Mouse (Mus musculus) T-helper 17 cell (primary cell): Measurements from ENCODE around the gene Slc38a11.

Experiments used
- in situ Hi-C, 2 experiments: fragments of 300-600 bp; cut with MboI, MseI; formaldehyde crosslinking; loops; 1 replicate in 1 of 2; 2 replicates in 1 of 2; pipeline ENCODE4 v1.15.1; 2025; ENCODE audit warnings: high pct_unique_total_duplicates in 2 of 2

Slc38a11 gene

DNA sequence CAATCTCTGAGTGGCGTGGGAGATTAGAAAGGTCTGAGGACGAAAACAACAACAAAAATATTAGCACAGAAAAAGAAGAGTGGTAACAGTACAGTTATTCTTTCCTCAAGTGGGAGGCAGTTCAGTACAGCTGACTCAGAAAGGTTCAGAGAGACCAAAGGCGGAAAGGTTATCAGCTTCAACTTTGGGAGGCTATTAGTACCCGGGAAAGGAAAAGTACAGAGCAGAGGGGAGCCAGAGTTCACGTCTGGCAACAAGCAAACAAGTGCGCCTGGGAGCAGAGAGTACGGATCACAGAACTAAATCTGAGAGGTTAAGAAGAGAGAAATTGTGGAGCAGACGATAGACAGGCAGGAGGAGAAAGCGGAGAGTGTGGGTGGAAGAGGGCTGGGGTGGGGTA is 29.7 kb downstream of the Slc38a11 start:
- in situ Hi-C loops: loop anchor here (5.0 to 10.0 kb wide), 3 partner anchors 187 to 379 kb away; no protein-coding TSS in a partner anchor

DNA sequence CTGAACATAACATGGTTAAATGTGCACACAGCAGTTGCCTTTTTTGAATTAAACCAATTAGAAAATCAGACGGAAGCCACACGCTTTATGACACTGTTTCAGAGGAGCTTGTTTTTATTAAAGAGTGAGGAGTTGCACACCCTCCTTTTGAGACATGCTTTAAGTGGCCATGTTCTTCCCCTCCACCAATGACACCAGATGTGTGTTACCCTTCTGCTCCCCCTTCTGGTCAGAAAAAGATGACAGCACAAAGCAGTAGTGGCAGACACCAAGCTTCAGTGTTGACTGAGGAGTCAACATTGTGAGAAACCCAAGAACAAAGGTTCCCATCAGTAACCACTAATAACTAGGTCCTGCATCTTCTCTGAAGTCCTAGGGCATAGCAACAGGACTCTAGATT is 32.5 kb downstream of the Slc38a11 start:
- in situ Hi-C loops: loop anchor here (5.0 to 10.0 kb wide), 3 partner anchors 184 to 377 kb away; no protein-coding TSS in a partner anchor

DNA sequence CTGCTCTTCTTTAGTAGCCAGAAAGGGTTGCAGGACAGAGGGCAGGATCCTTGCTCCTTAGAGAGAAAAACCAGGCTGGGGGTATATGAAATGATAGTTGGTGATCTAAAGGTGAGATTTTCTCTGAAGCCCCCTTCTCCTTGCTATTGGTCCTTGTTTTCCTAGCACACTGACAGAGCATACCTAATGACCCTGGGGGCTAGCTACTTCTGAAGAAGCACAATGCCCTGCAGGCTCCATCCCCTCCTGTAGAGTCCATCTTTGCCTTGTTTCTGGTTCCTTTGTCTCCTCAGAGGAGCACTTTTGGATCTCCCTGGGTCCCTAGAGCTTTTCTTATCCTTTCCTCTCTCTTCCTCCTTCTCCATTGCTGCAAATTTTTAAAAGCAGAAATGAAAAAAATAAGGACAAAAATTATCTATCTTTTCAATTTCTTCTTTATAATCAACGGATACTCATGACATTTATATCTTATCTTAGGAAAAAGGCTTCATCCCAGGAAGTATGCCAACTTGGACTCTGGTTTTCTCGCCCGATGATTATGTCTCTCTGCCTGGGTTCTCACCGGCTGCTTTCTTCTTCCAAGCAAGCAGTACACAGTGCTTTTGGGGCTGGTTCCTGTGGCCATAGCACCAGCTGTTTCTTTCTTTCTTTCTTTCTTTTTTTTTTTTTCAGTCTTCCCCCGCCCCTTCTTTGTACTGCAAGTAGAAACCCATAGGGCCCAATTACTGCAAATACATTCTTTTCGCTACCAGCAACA is 41.7 kb downstream of the Slc38a11 start:
- in situ Hi-C loops: no loop called here

DNA sequence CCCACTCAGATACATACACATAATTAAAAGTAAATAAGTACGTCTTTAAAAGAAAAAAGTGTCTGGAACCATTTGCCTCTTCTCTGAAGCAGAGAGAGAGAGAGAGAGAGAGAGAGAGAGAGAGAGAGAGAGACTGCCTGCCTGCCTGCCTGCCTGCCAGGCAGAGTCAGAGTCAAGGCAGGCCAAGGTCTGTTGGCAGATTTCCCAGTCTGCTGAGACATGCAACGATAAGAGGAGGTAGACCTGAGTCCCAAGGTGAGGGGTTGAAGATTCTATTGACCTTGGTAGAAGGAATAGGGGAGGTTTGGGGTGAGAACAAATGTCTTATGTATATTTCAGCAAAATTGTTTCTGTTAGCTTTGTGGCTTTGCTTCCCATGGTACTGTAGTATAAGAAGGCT is 42.9 kb downstream of the Slc38a11 start:
- in situ Hi-C loops: no loop called here

DNA sequence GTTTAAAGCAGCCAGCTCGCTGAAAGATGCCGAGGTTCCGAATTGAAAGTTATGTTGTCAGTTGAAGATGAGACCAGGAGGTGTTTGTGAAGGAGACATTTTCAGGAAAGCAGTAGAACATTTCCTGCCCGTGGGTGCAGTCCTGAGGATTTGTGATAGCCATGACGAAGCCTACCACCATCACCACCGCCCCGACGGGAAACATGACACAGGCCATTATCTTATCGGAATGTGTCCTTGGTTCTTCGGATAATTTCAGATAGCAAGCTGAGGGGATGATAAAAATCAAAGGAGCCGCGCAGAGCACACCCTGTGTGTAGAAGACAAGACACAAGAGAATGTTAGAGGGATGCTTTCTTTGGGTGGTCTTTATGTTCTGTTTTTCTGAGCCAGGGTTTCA is 47.1 kb downstream of the Slc38a11 start:
- in situ Hi-C loops: no loop called here

DNA sequence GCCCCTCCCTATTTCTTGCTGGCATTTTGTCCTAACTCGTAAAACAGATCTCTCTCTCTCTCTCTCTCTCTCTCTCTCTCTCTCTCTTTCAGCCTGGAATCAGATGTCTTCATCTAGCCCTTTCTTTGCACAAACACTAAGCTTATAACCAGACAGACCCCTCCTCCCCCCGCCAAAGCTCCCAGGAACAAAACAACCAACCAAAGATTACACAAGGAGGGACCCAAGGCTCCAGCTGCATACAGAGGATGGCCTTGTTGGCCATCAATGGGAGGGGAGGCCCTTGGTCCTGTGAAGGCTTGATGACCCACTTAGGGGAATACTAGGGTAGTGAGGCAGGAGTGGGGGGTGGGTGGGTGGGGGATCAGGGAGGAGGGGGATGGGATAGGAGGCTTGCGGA is 52.6 kb downstream of the Slc38a11 start:
- in situ Hi-C loops: no loop called here

DNA sequence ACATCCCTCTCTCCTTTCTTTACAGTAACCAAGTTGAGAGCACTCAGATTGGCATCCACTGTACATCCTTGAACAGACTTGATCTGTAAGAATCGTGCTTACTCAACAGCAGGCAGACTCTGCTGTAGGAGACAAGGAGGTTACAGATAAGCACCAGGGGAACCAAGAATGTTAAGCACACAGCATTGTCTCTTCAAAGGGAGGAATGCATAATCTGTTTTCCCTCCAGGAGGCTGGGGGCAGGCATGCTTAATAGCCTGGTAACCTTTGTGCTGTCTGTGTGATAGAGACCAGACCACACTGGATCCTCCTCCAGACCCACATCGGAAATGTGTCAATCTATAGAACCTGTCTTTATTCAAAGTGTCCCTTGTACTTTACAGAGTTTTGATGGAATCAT is 67.3 kb downstream of the Slc38a11 start:
- in situ Hi-C loops: no loop called here

DNA sequence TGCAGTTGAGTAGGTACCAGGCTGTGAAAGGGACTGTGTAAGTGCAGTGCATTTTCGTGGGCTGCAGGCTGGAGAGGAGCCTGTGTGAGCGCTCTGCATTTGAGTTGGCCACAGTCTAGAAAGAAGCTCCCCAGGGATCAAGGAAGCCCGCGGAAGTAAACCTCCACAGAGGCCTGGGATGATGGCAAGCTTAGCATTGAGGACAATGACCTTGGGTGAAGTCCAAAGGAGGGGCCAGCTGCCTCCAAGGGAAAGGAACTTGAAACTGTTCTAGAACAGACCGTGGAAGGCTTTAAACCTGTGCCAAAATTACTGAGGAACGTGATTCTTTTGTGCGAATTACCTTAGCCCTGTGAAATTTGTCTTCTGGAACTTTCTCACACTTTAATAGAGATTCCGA is 69.7 kb downstream of the Slc38a11 start:
- in situ Hi-C loops: no loop called here

DNA sequence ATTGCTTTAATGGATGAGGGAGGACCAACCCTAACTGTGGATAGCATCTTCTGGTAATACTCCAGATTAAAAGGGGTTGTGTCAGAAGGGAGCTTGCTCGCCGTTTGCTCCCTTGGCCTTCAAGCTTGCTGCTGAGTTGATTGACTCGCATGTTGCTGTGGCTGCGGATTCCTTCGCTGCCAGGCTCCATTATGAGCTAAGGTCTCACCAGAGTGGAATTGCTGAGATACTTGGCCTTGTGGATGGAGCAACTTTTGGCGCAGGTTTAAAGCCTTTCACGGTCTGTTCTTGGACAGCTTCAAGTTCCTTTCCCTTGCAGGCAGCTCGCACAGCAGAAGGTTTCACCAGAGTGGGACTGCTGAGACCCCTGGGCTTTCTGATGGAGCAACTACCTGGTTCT is 70.4 kb downstream of the Slc38a11 start:
- in situ Hi-C loops: no loop called here

DNA sequence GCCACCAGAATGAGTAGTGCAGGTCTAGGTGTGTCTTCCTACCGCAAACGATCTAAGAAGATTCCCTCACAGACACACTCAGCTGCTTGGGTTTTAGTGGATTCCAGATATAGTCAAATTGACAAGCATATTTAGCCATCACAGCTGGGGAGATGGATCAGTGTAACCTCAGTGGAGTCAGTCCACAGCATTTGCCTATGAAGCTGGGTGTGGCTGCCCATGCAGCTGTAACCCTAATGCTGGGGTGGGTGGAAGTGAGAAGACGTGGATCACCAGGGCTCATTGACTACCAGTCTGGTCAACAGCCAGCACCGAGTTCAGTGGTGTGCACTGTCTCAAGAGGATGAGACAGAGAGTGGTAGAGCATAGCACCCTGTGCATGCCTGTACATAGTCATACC is 74.1 kb downstream of the Slc38a11 start:
- in situ Hi-C loops: no loop called here

DNA sequence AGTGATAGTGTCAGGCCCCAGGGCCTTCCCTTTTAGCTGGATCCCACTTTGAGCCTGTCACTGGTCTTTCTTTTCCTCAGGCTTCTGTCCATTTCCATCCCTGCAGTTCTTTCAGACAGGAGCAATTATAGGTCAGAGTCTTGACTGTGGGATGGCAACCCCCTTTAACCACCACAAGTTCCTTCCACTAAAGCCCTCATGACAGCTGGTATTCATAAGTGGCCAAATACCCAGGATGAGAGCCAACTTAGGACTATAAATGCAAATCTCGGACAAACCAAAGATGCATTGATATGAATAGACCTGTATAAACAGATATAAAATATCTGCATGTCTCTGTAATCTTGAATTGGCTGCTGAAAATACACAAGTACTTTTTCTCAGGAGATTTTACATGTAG is 75.1 kb downstream of the Slc38a11 start:
- in situ Hi-C loops: no loop called here

DNA sequence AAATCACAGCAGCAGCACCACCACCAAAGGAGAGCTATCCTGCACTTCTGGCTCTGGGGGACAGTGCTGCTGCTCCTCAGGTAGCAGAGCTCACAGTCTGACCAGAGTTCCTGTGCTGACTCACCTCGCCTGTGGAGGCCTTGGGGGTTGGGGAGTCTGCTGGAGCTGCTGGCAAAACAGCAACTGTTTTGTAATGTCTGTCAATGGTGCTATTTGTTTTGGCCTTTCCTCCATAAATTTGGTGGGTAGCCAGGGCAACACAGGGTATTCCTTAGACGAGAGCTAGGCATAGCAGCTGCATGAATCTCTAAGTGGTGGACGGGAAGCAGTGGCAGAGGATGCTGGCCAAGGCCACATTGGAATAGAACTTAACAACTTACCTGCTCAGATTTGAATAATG is 78.5 kb downstream of the Slc38a11 start:
- in situ Hi-C loops: no loop called here

DNA sequence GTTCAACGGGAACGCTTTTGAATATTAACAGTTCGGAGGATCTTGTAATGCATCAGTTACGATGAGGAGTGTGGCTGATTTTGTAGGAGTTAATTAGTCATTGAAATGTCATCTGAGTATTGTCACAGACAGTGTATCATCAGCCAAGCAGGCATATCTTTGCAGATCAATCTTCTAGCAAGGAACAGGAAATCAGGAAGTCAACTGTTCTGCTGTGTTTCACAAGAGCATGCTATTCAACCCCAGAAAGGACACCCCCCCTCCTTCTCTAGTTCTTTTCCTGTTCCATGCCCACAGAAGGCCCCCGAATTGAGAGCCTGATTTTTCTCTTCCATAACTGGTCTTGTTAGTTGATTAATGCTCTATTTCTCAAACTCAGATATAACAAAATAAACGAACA is 80.9 kb downstream of the Slc38a11 start:
- in situ Hi-C loops: no loop called here

DNA sequence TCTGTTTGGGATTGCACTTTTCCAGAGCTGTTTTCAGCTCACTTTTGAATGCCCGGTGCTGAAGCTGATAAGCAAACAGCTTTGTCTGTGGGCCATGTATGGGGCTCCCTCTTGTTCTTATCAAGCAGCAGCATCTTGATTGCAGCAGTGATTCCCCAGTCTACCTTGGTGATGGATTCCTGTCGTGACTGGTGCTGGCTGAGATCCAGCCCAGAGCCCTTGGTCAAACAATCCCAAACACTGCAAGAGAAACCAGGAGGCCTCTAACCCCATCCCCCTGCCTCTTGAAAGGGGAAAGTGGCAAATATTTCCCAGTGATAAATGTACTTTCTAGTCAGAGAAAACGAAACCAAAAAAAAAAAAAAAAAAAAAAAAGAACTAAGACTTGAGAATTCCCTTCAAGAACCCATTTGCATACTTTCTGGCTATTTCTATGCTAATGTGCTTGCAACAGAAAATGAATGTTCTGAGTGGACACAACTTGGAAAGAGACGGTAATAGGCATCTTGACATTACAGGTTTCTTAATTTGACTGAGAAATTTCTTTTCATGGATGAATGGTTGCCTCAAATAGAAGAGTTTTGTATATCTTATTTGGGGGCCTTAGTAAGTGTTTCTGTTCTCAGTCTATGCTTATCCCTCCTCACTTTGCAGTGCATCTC is 84.7 kb downstream of the Slc38a11 start:
- in situ Hi-C loops: no loop called here

DNA sequence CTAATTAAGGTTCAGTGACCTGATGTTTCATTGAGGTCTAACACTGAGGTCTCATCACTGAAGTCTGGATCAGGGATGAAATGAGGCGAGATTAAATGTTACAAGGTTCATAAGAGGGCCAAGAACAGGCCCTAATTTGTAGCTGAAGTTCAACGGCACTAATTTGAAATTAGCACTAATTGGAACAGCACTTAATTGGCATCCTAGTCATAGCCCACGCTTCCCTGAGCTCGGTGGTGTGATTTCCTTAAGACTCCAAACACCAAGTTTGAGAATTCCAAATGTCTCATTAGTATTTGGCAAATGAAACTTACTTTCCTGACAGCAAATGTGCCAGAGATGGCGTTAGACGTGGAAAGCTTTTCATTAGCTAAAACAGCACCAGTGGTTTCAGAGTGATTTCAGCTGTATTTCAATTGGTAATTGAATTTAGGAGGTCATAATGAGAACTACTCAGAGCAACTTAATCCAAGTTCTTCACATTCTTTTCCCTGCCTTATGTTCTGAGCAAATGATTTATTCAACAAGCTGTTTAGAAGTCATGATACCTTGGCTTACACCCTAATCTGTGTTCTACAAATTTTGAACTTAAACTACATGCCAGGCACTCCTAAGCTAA is 88.3 kb downstream of the Slc38a11 start:
- in situ Hi-C loops: no loop called here

DNA sequence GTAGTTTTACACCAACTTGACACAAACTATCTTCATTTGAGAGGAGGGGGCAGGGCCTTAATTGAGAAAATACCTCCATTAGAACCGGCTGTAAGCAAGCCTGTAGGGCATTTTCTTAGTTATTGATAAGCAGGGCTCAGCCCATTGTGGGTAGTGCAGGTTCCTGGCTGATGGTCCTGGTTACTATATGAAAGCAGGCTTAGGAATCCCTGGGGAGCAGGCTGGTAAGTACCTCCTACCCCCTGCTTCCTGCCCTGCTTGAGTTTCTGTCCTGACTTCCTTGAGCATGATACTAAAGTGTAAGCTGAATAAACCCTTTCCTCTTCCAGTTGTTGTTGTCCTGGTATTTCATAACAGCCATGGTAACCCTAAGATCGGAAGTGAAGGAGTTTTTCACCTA is 89.9 kb downstream of the Slc38a11 start:
- in situ Hi-C loops: no loop called here

DNA sequence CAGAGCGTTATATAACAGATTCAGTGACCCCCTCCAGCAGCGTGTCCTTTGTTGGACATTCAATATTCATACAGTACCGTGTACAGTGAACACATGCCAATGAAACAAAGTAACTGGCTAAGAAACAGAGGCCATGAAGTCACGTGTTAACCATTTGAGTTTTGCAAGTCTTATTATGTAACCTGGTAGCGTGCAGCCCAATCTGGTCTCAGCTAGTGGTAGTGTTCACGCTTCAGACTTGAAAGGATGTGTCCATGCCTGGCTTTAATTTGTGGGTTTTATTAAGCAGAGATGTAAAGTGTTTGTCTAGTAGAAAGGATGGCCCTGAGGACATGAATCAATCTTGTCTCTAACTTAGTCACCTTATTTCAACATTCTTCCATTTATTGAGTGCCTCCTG is 95.1 kb downstream of the Slc38a11 start:
- in situ Hi-C loops: no loop called here

DNA sequence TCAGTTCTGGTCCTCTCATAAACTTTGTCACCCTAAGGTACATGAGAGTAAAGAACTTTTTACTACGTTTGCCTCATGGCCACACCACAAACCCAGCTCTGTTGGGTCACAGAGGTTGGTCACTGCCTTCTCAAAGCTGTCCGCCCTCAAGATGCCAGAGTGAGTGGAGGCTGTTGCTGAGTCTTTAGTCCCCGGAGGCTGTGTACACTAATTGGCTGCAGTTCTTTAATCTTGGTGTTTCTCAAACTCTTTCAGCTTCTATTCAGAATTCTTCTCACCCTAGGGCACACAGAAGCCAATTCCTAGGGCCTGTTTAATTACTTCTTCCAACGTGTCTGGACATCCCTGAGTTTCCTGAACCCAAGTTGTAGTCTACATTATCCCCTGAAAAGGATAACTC is 96.0 kb downstream of the Slc38a11 start:
- in situ Hi-C loops: no loop called here

DNA sequence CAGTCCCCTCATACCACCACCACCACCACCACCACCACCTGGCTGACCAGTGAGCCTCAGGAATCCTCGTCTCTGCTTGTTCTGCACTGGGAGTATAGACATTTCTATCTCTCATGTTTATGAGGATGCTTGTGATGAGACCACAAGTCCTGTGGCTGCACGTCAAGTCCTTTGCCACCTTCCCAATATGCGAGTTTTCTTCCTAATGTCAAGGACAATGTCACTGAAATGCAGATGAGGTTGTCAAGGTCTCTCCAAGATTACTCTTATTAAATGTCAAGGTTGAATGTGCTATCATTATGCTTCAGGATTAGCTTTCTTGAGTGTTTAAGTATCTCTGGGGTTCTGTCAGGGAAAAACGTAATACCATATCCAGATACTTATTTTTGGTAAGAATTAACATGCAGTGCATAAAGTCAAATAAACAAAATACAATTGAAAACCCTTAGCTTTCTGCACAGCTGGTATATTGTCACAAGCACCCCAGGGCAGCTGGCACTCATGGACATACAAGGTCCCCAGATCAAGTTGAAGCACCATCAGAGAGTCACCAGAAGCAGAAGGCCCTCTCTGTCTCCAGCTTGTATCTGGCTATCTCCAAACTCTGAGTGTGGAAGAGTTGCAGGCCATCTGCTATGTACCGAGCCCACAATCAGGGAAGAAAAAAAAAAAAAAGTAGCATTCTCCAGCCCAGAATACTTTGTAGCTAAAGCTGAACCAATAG is 97.1 kb downstream of the Slc38a11 start:
- in situ Hi-C loops: no loop called here
